22 mouse cellular contexts compared by ENCODE assay signal in genomic region chr11:28695031-28695430, GRCm38 (mm10).
DNase-seq lines count a peak whose midpoint lies in the region; ATAC-seq and TF ChIP-seq lines count a peak whose summit lies in the region.
"Had no signal": no experiment of that assay in that cellular context is flagged by ENCODE, and none has a peak within 500 bp of the region (broad histone marks: within the 10 kb centered on the region; RNA-seq: fewer than 3 reads in every experiment).

No protein-coding gene starts in this region.

- H3K4me2 ChIP-seq in heart, postnatal 0 days (ENCODE audit: low read depth, low read length) = no peak overlapping the region
- H3K4me2 ChIP-seq in liver, embryonic 11.5 days = no peak overlapping the region
- H3K4me2 ChIP-seq in liver, embryonic 15.5 days = no peak overlapping the region
- H3K4me2 ChIP-seq: embryonic facial prominence, embryonic 12.5 days; forebrain, embryonic 15.5 days; heart, embryonic 15.5 days; hindbrain, embryonic 14.5 days had no signal

- H3K27me3 ChIP-seq in heart, postnatal 0 days (ENCODE audit: control insufficient read depth, insufficient read depth, low read length) = no peaks in the 10 kb centered on the region
- no peaks in the 10 kb centered on the region for H3K27me3 ChIP-seq in liver, embryonic 11.5 days (replicated peaks; ENCODE audit: control insufficient read depth, insufficient read depth, low read length)
- H3K27me3 ChIP-seq in liver, embryonic 15.5 days = no peaks in the 10 kb centered on the region
- H3K27me3 ChIP-seq: embryonic facial prominence, embryonic 12.5 days; forebrain, embryonic 15.5 days; heart, embryonic 15.5 days had no signal

- DNase-seq in heart, adult 11 months = peak; percentile 88
- DNase-seq in heart, postnatal 25 days (ENCODE audit: low spot score) = no peak
- peak; percentile 10 for DNase-seq in heart, postnatal 0 days (ENCODE audit: low spot score)
- DNase-seq in heart, postnatal 36 days = no peak
- DNase-seq in liver, embryonic 11.5 days (ENCODE audit: low spot score) = no peak
- DNase-seq in right cerebral cortex, postnatal 25 days = no peak
- DNase-seq in cerebellum, adult 11-12 months = no peak
- DNase-seq: adrenal gland, adult 8-10 months; adrenal gland, postnatal 36 days; B cell, adult 2 months; cerebellum, adult 8-10 months; cerebellum, postnatal 25 days; gastrocnemius, postnatal 10 days had no signal

- H3K4me1 ChIP-seq in heart, postnatal 0 days (ENCODE audit: control insufficient read depth, insufficient read depth) = peaks cover 27% of the 10 kb centered on the region
- peaks cover 3% of the 10 kb centered on the region; the same call in 1 of the 2 replicates for H3K4me1 ChIP-seq in liver, embryonic 11.5 days (replicated peaks; ENCODE audit: control insufficient read depth, insufficient read depth, low read length)
- H3K4me1 ChIP-seq in liver, embryonic 15.5 days (replicated peaks) = no peaks in the 10 kb centered on the region

- intact Hi-C loops in heart, postnatal 25 days (cut with DNase I) = no loop called here
- intact Hi-C loops in heart, postnatal 36 days (cut with DNase I) = no loop called here

- no peaks in the 10 kb centered on the region for H3K9me3 ChIP-seq in heart, postnatal 0 days (replicated peaks; ENCODE audit: control insufficient read depth, low read length)
- no peaks in the 10 kb centered on the region for H3K9me3 ChIP-seq in liver, embryonic 11.5 days (ENCODE audit: control insufficient read depth, low read length)
- no peaks in the 10 kb centered on the region for H3K9me3 ChIP-seq in liver, embryonic 15.5 days (replicated peaks)
- H3K9me3 ChIP-seq: embryonic facial prominence, embryonic 12.5 days; forebrain, embryonic 15.5 days; G1E; heart, embryonic 10.5 days; heart, embryonic 15.5 days; hindbrain, embryonic 10.5 days had no signal

- H3K27ac ChIP-seq in heart, postnatal 0 days (ENCODE audit: low read depth) = no peak overlapping the region
- H3K27ac ChIP-seq in liver, embryonic 11.5 days (ENCODE audit: low read depth, low read length) = no peak overlapping the region
- H3K27ac ChIP-seq in liver, embryonic 15.5 days (replicated peaks) = no peak overlapping the region
- H3K27ac ChIP-seq: embryonic facial prominence, embryonic 12.5 days; forebrain, embryonic 15.5 days; heart, embryonic 10.5 days; heart, embryonic 15.5 days; hindbrain, embryonic 10.5 days; hindbrain, embryonic 14.5 days had no signal

- no peak overlapping the region for H3K4me3 ChIP-seq in heart, postnatal 0 days (ENCODE audit: low read depth, low read length)
- no peak overlapping the region for H3K4me3 ChIP-seq in liver, embryonic 11.5 days (ENCODE audit: low read depth, low read length)
- H3K4me3 ChIP-seq in liver, embryonic 15.5 days (replicated peaks) = no peak overlapping the region
- H3K4me3 ChIP-seq: embryonic facial prominence, embryonic 12.5 days; forebrain, embryonic 15.5 days; heart, embryonic 10.5 days; heart, embryonic 15.5 days; hindbrain, embryonic 10.5 days had no signal

- H3K9ac ChIP-seq in heart, postnatal 0 days (replicated peaks; ENCODE audit: low read depth, low read length) = no peak overlapping the region
- no peak overlapping the region for H3K9ac ChIP-seq in liver, embryonic 11.5 days (ENCODE audit: low read depth, low read length)
- H3K9ac ChIP-seq in liver, embryonic 15.5 days = no peak overlapping the region
- H3K9ac ChIP-seq: embryonic facial prominence, embryonic 12.5 days; forebrain, embryonic 15.5 days; heart, embryonic 15.5 days; hindbrain, embryonic 14.5 days had no signal

- H3K36me3 ChIP-seq in heart, postnatal 0 days (replicated peaks; ENCODE audit: control insufficient read depth, insufficient read depth, low read length) = no peaks in the 10 kb centered on the region
- H3K36me3 ChIP-seq in liver, embryonic 11.5 days (ENCODE audit: control insufficient read depth, insufficient read depth, low read length) = no peaks in the 10 kb centered on the region
- no peaks in the 10 kb centered on the region for H3K36me3 ChIP-seq in liver, embryonic 15.5 days (replicated peaks)
- H3K36me3 ChIP-seq: embryonic facial prominence, embryonic 12.5 days; forebrain, embryonic 15.5 days; G1E; heart, embryonic 10.5 days; heart, embryonic 15.5 days; hindbrain, embryonic 10.5 days had no signal

- 32% methylated on average over 3 of the region's 3 CpGs for WGBS in heart, postnatal 0 days
- 67% methylated on average over 3 of the region's 3 CpGs for whole genome bisulfite sequencing in liver, embryonic 11.5 days
- 50% methylated on average over 3 of the region's 3 CpGs for WGBS in liver, embryonic 15.5 days (ENCODE audit: insufficient replicate concordance)

- peak; percentile 28; the same call in 1 of the 2 replicates for ATAC-seq in heart, postnatal 0 days (ENCODE audit: insufficient read depth, low read depth)
- ATAC-seq in liver, embryonic 11.5 days (replicated peaks; ENCODE audit: low FRiP score) = peak; percentile 63; the same call in 1 of the 2 replicates
- ATAC-seq in liver, embryonic 15.5 days (ENCODE audit: insufficient read depth) = peak; percentile 84
- ATAC-seq: CD4-positive, CD25-positive, alpha-beta regulatory T cell, adult 4 months; forebrain, embryonic 15.5 days had no signal

- TF ChIP-seq EP300 in heart, postnatal 0 days (IDR thresholded peaks at IDR 0.05; ENCODE audit: low read depth) = no peak

- no peak for TF ChIP-seq CTCF in heart, postnatal 0 days (IDR thresholded peaks at IDR 0.05; ENCODE audit: low read depth)

Comparison
In these comparisons a context has a peak if more than half of its experiments do, and no peak if none do; other contexts are left out.
1. DNase-seq: peak in heart, adult 11 months (single experiment) and heart, postnatal 0 days (single experiment); none in heart, postnatal 25 days (single experiment), heart, postnatal 36 days (0 of 2), liver, embryonic 11.5 days (single experiment), right cerebral cortex, postnatal 25 days (single experiment) and cerebellum, adult 11-12 months (single experiment).
2. ATAC-seq: peak in every context shown above with its lines; median percentile 84 in liver, embryonic 15.5 days; 63 in liver, embryonic 11.5 days; 28 in heart, postnatal 0 days.